Mouse (Mus musculus): ENCODE data around the gene Krtap1-3. TPM values are rescaled to one million over a fixed set of nuclear protein-coding genes. Genes with fewer than 3 reads are reported as not detected.

The Krtap1-3 gene
- polyA plus RNA-seq, 1 experiment: not detected

- TF ChIP-seq CTCF (IDR thresholded peaks at IDR 0.05; ENCODE audit: control insufficient read depth, insufficient read depth, insufficient replicate concordance, low read depth, low read length) (no peak), POLR2A (IDR thresholded peaks at IDR 0.05; ENCODE audit: control insufficient read depth, low read depth, low read length) (no peak)
- no peaks in the 10 kb centered on the region for H3K27me3 ChIP-seq (ENCODE audit: control insufficient read depth, insufficient read depth, low read length)
- no peak overlapping the region for H3K4me3 ChIP-seq (ENCODE audit: control insufficient read depth, low read depth, low read length)
- no peaks in the 10 kb centered on the region for H3K36me3 ChIP-seq (ENCODE audit: control insufficient read depth, insufficient read depth, low read length)
- H3K4me1 ChIP-seq (ENCODE audit: control insufficient read depth, insufficient read depth, low read length): no peaks in the 10 kb centered on the region
- H3K27ac ChIP-seq (ENCODE audit: control insufficient read depth, insufficient read depth, low read depth, low read length): no peak overlapping the region
These were observed 9.6 kb downstream of the Krtap1-3 start for GRCm38 (mm10) chr11:99581564-99581963.

DNA sequence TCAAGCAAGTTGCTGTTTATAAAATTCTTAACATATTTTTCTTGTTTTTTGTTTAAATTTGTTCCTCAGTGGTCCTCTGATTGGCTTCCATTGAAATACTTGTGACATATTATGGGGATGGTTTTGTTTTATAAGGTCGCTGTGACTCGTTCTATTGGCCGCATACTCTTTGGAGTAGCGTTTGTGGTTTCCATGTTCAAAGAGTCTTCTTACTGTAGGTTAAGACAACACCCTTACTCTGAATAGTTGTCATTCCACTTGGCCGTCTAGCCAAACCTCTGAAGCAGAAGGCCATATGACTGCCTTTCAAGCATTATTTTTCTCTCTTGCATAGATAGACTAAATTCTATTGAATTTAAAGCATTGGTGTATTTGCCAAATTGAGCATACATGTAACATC lies 10.1 kb downstream of the Krtap1-3 start:
- no peak for TF ChIP-seq CTCF (IDR thresholded peaks at IDR 0.05; ENCODE audit: control insufficient read depth, insufficient read depth, insufficient replicate concordance, low read depth, low read length)
- no peak for TF ChIP-seq POLR2A (IDR thresholded peaks at IDR 0.05; ENCODE audit: control insufficient read depth, low read depth, low read length)
- Histone ChIP-seq H3K27ac (ENCODE audit: control insufficient read depth, insufficient read depth, low read depth, low read length) (no peak overlapping the region), H3K4me1 (ENCODE audit: control insufficient read depth, insufficient read depth, low read length) (no peaks in the 10 kb centered on the region), H3K4me3 (ENCODE audit: control insufficient read depth, low read depth, low read length) (no peak overlapping the region), H3K36me3 (ENCODE audit: control insufficient read depth, insufficient read depth, low read length) (no peaks in the 10 kb centered on the region), H3K27me3 (ENCODE audit: control insufficient read depth, insufficient read depth, low read length) (no peaks in the 10 kb centered on the region)

DNA sequence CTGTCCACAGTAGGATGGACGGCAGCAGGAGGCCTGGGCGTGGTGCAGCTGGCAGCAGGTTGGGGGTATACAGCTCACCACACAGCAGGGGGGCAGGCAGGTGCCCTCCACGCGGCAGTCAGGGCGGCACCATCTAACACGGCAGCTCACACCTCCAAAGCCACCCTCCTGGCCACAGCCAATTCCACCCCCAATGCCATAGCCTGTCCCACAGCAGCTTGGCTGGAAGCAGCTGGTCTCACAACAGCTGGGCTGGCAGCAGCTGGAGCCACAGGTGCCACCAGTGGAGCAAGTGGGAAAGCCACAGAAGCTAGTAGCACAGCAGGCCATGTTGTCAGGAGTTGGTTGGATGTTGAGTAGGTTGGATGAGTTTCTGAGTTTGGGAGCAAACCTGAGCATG lies 10.5 kb downstream of the Krtap1-3 start, which contains the start of gene Krtap1-5:
Gene Krtap1-5, minus strand, starts transcription at position 381 of the 400 bp plus-strand sequence.
- no peak within 1 kb of the TSS for H3K4me3 ChIP-seq (ENCODE audit: control insufficient read depth, low read depth, low read length)
- no peaks in the 10 kb centered on the region for H3K27me3 ChIP-seq (ENCODE audit: control insufficient read depth, insufficient read depth, low read length)
- TF ChIP-seq CTCF (IDR thresholded peaks at IDR 0.05; ENCODE audit: control insufficient read depth, insufficient read depth, insufficient replicate concordance, low read depth, low read length) (no peak), POLR2A (IDR thresholded peaks at IDR 0.05; ENCODE audit: control insufficient read depth, low read depth, low read length) (no peak)
- no peaks in the 10 kb centered on the region for H3K36me3 ChIP-seq (ENCODE audit: control insufficient read depth, insufficient read depth, low read length)
- no peak within 1 kb of the TSS for H3K27ac ChIP-seq (ENCODE audit: control insufficient read depth, insufficient read depth, low read depth, low read length)
- H3K4me1 ChIP-seq (ENCODE audit: control insufficient read depth, insufficient read depth, low read length): no peaks in the 10 kb centered on the region

DNA sequence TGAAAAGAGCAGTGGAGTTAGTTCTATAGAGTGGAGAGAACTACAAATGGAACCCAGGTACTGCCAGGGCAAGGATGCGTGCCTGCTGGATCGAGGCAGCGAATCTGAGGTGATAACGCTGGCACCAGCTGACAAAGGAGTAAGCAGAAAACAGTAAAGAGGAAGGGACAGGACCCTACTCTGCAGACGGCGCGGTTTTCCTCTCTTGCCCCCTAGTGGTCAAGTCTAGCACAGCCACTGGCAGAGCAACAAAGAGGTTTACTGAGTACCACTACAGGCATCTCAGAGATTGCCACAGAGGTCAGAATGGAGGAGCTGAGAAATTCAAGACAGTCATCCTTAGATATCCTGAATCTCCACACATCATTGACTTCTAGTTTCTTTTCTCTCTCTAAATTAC lies 17.0 kb downstream of the Krtap1-3 start:
- Histone ChIP-seq H3K4me1 (ENCODE audit: control insufficient read depth, insufficient read depth, low read length) (no peaks in the 10 kb centered on the region), H3K36me3 (ENCODE audit: control insufficient read depth, insufficient read depth, low read length) (no peaks in the 10 kb centered on the region), H3K4me3 (ENCODE audit: control insufficient read depth, low read depth, low read length) (no peak overlapping the region), H3K27ac (ENCODE audit: control insufficient read depth, insufficient read depth, low read depth, low read length) (no peak overlapping the region), H3K27me3 (ENCODE audit: control insufficient read depth, insufficient read depth, low read length) (no peaks in the 10 kb centered on the region)
- TF ChIP-seq POLR2A (IDR thresholded peaks at IDR 0.05; ENCODE audit: control insufficient read depth, low read depth, low read length) (no peak), CTCF (IDR thresholded peaks at IDR 0.05; ENCODE audit: control insufficient read depth, insufficient read depth, insufficient replicate concordance, low read depth, low read length) (peak; percentile 70; the same call in 1 of the 2 replicates)

DNA sequence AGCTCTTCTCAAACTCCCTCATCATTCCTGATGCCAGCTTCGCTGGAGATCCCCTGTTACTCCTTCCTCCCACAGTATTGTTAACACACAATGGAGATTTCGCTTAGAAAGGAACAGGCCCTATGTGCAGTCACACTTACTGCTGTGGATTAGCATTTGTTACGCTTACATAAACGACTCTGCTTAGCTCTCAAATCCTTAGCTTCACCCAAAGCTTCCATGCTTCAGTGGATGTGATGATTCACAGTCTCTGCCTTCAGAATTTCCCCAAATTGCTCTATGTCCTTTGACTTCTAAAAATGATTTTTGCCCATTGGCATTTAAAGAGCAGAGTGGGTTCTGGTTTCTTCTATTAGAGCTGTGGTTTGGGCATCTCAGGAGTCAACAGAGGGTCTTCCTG lies 18.0 kb downstream of the Krtap1-3 start:
- Histone ChIP-seq H3K4me3 (ENCODE audit: control insufficient read depth, low read depth, low read length) (no peak overlapping the region), H3K27me3 (ENCODE audit: control insufficient read depth, insufficient read depth, low read length) (no peaks in the 10 kb centered on the region), H3K27ac (ENCODE audit: control insufficient read depth, insufficient read depth, low read depth, low read length) (no peak overlapping the region), H3K4me1 (ENCODE audit: control insufficient read depth, insufficient read depth, low read length) (no peaks in the 10 kb centered on the region), H3K36me3 (ENCODE audit: control insufficient read depth, insufficient read depth, low read length) (no peaks in the 10 kb centered on the region)
- TF ChIP-seq POLR2A (IDR thresholded peaks at IDR 0.05; ENCODE audit: control insufficient read depth, low read depth, low read length): no peak
- TF ChIP-seq CTCF (IDR thresholded peaks at IDR 0.05; ENCODE audit: control insufficient read depth, insufficient read depth, insufficient replicate concordance, low read depth, low read length): no peak

- Histone ChIP-seq H3K4me3 (ENCODE audit: control insufficient read depth, low read depth, low read length) (no peak within 1 kb of the TSS), H3K36me3 (ENCODE audit: control insufficient read depth, insufficient read depth, low read length) (no peaks in the 10 kb centered on the region), H3K27ac (ENCODE audit: control insufficient read depth, insufficient read depth, low read depth, low read length) (no peak within 1 kb of the TSS), H3K4me1 (ENCODE audit: control insufficient read depth, insufficient read depth, low read length) (no peaks in the 10 kb centered on the region), H3K27me3 (ENCODE audit: control insufficient read depth, insufficient read depth, low read length) (no peaks in the 10 kb centered on the region)
- TF ChIP-seq POLR2A (IDR thresholded peaks at IDR 0.05; ENCODE audit: control insufficient read depth, low read depth, low read length) (no peak), CTCF (IDR thresholded peaks at IDR 0.05; ENCODE audit: control insufficient read depth, insufficient read depth, insufficient replicate concordance, low read depth, low read length) (no peak)
These were observed 24.6 kb downstream of the Krtap1-3 start, which contains the start of gene Krtap3-1 for GRCm38 (mm10) chr11:99566530-99566929. TSS of gene Krtap3-1 (minus strand) at chr11:99566630.

DNA sequence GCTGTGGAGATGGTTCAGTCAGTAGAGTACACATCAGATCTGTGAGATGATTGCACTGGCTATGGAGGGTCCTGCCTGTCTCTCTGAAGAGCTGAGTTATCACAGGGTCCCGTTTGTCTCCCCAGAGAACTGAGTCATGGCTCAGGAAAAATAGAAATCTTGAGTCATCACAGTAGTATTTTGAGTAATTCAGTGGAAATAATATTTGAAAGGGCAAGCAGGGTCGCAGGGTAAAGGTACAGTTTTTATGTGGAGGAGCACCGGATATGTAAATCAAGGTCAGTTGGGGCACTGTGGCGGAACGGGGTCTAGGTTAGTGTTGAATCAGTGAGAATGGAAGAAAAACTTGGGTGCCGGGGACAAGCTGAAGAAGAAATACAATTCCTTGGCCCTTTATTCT lies 28.6 kb downstream of the Krtap1-3 start:
- Histone ChIP-seq H3K4me1 (ENCODE audit: control insufficient read depth, insufficient read depth, low read length) (no peaks in the 10 kb centered on the region), H3K36me3 (ENCODE audit: control insufficient read depth, insufficient read depth, low read length) (no peaks in the 10 kb centered on the region)

DNA sequence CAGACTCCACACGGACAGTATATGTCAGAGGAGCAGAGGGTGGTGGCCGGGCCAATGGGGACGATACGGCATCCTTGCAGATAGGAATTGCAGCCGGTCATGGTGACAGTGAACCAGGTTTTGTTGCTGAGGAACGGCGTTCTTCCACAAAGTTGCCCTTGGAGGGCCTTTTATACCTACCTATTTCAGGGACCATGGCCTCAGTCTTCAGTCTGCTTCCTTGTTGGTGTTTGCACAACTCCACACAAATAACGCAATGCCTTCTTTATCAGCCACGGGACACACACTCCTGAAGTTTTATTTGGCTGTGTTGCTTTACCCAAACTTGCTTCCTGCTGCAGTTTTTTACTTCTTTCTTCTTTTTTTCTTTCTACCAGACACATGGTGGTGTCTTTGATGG lies 31.8 kb downstream of the Krtap1-3 start, which contains the start of gene Gm11939:
Gene Gm11939, minus strand, starts transcription at position 101 of the 400 bp plus-strand sequence.
- Histone ChIP-seq H3K36me3 (ENCODE audit: control insufficient read depth, insufficient read depth, low read length) (no peaks in the 10 kb centered on the region), H3K27ac (ENCODE audit: control insufficient read depth, insufficient read depth, low read depth, low read length) (no peak within 1 kb of the TSS), H3K4me3 (ENCODE audit: control insufficient read depth, low read depth, low read length) (no peak within 1 kb of the TSS), H3K27me3 (ENCODE audit: control insufficient read depth, insufficient read depth, low read length) (no peaks in the 10 kb centered on the region), H3K4me1 (ENCODE audit: control insufficient read depth, insufficient read depth, low read length) (no peaks in the 10 kb centered on the region)
- TF ChIP-seq POLR2A (IDR thresholded peaks at IDR 0.05; ENCODE audit: control insufficient read depth, low read depth, low read length): no peak
- no peak for TF ChIP-seq CTCF (IDR thresholded peaks at IDR 0.05; ENCODE audit: control insufficient read depth, insufficient read depth, insufficient replicate concordance, low read depth, low read length)

More for the DNA sequence above, 28.6 kb downstream of the Krtap1-3 start:
- no peak overlapping the region for H3K27ac ChIP-seq (ENCODE audit: control insufficient read depth, insufficient read depth, low read depth, low read length)
- H3K4me3 ChIP-seq (ENCODE audit: control insufficient read depth, low read depth, low read length): no peak overlapping the region
- TF ChIP-seq CTCF (IDR thresholded peaks at IDR 0.05; ENCODE audit: control insufficient read depth, insufficient read depth, insufficient replicate concordance, low read depth, low read length): no peak
- no peak for TF ChIP-seq POLR2A (IDR thresholded peaks at IDR 0.05; ENCODE audit: control insufficient read depth, low read depth, low read length)
- H3K27me3 ChIP-seq (ENCODE audit: control insufficient read depth, insufficient read depth, low read length): no peaks in the 10 kb centered on the region
